Mouse (Mus musculus): ENCODE data around the gene Isoc2a.

GRCm38 (mm10) chr7:4902404-4902803 lies 25.5 kb downstream of the Isoc2a start:
- TF ChIP-seq CTCF (conservative IDR thresholded peaks at IDR 0.05; ENCODE audit: low read length) (no peak), NANOG (IDR thresholded peaks at IDR 0.05; ENCODE audit: borderline replicate concordance, low read length) (no peak; the same call in 1 of the 2 replicates), POU5F1 (IDR thresholded peaks at IDR 0.05; ENCODE audit: borderline replicate concordance, low read length) (no peak; the same call in 1 of the 2 replicates)
